Mouse (Mus musculus) adrenal gland, adult 2 months (tissue): Measurements from ENCODE around the gene Rbm19. TPM values are rescaled to one million over a fixed set of nuclear protein-coding genes. Genes with fewer than 3 reads are reported as not detected.

Experiments
- DNase-seq: peaks from one replicate; pipeline ENCODE4 v3.0.0; 2021
- polyA plus RNA-seq: library from polyadenylated mRNA; depleted of rRNA; stranded (reverse); fragments of >200 nt; gene quantifications from 2 replicates; pipeline ENCODE4 v1.2.3, GENCODE M21; 2012
- total RNA-seq, 2 experiments: library from RNA; stranded (reverse); gene quantifications; 2 replicates each; pipeline ENCODE4 v1.2.3; 2021

The Rbm19 gene
- total and polyA plus RNA-seq, 3 experiments, result 13.0 to 27.0 (median 24.9) TPM

DNA sequence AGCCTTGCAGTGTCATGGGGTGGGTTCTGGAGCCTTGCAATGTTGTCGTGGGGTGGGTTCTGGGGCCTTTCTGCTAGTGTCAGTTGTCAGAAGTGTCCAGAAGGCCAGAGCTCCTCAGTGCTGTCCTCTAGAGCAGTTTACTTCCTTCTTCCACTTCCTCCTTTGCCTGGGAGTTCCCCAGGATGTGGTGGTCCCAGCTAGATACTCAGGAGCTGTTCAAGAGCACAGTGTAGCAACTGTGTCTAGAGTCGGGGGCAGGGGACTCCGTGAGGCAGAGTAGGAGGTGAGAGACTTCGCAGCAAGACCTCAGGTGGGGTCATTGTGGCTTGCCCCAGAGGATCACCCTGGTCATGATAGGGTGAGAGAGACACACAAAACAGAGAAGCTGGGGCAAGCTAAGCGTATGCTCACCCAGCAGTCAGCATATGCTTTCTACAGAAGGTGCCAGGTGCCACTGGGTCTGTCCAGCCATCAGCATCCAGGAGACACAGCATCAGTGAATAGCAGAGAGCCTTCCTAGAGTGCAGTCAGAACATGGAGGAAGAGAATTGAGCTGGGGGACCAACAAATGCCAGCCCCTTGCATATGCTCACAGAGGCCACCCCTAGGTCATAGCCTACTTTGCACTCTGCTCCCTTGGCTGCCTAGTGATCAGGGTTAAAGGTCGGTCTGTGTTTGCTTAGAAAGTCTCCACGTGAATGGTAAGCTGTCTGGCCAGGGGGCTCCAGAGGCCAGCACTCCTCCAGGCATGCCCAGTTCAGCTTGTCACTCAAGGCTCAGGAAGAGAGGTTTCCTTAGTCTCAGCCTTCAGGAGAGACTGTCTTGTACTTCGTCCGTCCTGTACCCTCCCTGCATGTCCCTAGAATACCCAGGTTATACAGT, 49.0 kb downstream of the Rbm19 start:
- no peak for DNase-seq

- DNase-seq, result peak; percentile 14
These were observed 51.6 kb downstream of the Rbm19 start for GRCm38 (mm10) chr5:120167787-120168325.

GRCm38 (mm10) chr5:120171865-120172728, 55.8 kb downstream of the Rbm19 start:
- DNase-seq, result no peak

DNA sequence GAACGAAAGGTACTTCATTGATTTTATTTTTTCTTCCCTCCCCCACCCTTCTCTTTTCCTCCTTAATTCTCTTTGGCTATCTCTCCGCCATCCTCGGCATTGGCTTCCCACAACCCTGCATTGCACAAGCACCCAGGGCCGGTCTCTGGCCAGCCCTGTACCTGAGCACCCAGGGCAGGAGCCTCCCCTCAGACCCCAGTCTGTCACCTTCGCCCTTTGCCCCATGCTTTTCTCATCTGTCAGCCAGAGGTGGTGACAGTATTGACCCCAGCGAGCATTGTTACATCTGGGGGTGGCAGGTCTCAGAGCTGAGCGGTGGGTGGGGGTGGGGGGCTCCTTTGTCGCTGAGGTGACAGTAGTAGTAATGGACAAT, 56.5 kb downstream of the Rbm19 start:
- DNase-seq, result no peak

DNA sequence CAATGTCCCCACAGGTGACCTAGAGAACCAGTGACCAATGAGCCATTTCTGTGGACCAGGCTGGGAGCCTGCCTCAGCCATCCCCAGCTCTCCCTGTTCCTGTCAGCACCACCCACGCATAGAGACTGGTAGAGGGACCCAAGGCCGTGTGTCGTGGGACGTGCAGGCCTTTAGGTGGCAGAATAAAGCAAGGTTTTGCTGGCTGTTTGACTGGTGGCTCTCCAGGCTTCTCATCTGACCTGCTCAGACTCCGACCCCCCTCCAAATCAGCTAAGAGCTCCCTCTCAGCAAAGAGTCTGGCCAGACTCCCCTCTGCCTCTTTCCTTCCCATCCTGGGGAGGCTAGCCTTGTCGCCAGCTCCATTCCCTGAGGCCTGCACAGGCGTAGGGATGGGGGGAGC, 58.1 kb downstream of the Rbm19 start:
- DNase-seq, result no peak

GRCm38 (mm10) chr5:120175217-120175616, 59.0 kb downstream of the Rbm19 start:
- DNase-seq, result no peak

- peak; percentile 55 for DNase-seq
These were observed 60.2 kb downstream of the Rbm19 start for GRCm38 (mm10) chr5:120176246-120177065.

DNA sequence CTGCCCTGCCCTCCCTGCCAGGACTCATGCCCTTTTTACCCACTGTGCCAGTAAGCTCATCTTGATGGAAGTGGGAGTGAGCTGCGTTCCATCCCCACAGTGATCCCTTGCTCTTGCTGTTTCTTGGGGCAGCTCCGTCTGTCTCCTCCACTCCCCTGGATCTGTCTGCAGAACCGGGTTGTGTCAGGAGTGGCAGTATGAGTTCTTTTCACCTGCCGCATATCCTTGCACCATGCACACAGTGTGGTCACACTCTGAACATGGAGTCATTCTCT, 60.7 kb downstream of the Rbm19 start:
- DNase-seq, result no peak

DNA sequence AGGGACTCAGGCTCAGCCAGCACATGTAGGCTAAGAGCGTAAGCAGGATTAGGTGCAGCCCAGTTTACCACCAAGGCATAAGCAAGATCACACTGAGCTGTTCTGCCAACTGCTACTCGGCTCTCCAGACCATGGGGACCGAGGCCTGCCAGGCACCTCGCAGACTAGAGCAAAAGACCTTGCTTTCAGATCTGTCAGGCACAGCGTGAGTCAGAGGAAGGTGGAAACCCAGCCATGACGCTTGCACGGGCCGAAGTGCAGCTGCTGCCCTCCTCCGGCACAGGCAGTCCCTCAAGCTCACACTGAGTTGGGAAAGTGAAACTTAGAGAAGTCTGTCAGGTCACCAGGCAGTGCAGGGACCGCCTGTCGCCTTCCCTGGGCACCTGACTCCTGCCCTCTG, 63.8 kb downstream of the Rbm19 start:
- DNase-seq, result peak; percentile 78

DNA sequence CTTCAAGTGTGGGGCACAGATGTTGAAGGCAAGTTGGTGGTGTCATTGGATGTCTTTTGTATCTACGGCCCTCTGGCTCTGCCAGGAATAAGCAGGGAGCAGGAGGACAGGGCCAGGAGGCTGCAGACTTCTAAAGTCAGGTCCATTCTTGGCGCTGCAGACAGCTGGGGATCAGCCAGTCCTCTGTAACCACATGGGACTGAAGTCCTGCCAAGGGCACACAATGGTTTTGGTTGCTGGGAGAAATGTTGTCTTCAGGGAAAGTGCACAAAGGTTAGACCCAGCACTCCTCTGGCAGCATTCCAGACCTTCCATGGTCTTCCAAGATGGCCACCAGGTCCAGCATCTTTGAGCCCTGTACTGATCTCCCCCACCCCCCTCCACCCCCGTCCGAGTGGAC, 65.1 kb downstream of the Rbm19 start:
- DNase-seq, result peak; percentile 46

GRCm38 (mm10) chr5:120183321-120183720, 67.1 kb downstream of the Rbm19 start:
- no peak for DNase-seq

GRCm38 (mm10) chr5:120183790-120184189, 67.5 kb downstream of the Rbm19 start:
- no peak for DNase-seq

- DNase-seq, result no peak
These were observed 69.7 kb downstream of the Rbm19 start for GRCm38 (mm10) chr5:120185949-120186348.

DNA sequence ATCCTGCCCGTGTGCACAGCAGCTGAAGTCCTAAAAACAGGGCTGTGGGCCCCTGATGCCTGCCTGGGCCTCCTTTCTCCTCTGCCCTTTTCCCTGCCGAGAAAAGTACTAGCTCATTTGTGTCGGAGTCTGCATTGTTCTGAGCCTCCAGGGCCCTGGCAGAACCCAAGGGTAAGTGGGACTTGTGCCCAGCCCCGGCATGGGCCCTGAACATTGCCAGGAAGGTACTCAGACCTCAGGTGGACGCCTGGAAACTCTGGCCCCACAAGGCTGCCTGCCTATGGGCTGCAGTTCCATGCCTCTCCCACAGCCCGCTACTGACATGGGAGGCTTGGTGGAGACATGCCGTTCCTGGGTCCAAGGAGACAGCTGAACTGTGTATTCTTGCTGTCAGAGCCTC, 72.3 kb downstream of the Rbm19 start:
- DNase-seq, result no peak

DNA sequence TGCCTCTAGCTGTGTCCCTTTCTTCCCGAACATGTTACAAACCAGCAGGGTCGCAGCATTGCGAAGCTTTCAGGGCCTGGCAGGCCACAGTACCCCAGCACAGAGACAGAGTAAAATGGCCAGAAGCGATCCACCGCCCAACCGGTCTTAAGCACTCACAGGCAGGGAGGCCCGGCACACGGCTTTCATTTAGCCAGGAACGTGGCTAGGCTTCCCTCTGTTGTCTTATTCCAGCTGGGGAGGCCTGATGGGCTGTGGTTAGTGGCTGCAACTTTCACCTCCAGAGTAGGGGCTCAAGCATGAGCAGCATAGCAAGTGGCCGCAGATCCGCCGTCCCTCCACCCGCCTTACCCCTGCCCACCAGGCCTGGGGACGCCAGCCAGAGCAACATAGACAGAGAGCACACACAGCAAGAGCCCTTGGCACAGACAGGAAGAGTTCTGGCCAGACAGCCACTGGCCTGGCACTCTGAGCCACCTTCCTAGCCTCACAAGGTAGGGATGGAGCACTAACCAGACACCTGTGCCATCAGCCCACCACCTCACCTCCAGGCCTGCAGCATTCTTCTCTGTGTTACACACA, 73.8 kb downstream of the Rbm19 start:
- no peak for DNase-seq

- no peak for DNase-seq
These were observed 75.4 kb downstream of the Rbm19 start for GRCm38 (mm10) chr5:120191620-120192019.

- no peak for DNase-seq
These were observed 78.2 kb downstream of the Rbm19 start for GRCm38 (mm10) chr5:120194309-120194941.

DNA sequence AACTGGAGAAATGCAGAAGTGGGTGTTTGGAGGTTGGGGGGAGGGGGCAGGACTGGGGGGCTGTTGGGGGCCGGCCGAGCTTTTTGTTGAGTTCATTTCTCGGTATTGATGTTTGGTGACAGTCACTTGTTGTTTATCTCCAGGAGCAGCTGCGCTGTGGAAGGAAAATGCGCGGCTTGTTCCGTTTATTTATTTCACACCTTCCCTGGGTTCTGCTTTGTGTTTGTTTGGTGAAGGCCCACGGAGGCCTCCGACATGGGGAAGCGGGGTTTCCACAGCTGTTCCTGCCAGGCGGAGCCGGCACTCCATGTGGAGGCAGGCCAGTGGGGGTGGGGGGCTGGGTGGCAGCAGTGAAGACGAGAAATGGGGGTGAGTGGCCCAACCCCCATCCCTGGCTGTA, 78.7 kb downstream of the Rbm19 start:
- DNase-seq, result no peak

- peak; percentile 56 for DNase-seq
These were observed 80.6 kb downstream of the Rbm19 start for GRCm38 (mm10) chr5:120196879-120197278.

GRCm38 (mm10) chr5:120197813-120198387, 81.6 kb downstream of the Rbm19 start:
- DNase-seq, result no peak

- DNase-seq, result no peak
These were observed 83.6 kb downstream of the Rbm19 start for GRCm38 (mm10) chr5:120199865-120200264.
